Mouse (Mus musculus): ENCODE data around the gene Tex36.

The Tex36 gene

DNA sequence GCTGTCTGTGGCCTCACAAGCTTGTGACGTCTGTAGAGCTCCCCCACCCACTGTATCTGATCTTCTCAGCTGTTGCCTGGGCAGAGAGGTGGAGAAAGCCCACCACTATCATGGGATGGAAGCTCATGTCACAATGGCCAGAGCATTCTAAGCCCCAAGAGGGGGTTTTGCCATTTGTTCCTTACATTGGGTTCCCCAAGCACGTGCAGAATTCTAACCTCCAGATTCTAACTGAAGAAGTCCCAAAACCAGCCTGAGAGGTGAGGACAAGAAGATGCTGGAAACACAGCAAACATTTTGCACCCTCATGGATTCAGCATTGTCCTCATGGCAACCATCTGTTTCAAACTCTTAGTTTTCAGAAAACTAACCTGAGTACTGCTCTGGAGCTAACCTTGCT lies at the start of gene Tex36:
Tex36 (minus strand) TSS at position 101 of the 400 bp plus-strand sequence.
- DNase-seq (ENCODE audit: low read depth), result no peak

DNA sequence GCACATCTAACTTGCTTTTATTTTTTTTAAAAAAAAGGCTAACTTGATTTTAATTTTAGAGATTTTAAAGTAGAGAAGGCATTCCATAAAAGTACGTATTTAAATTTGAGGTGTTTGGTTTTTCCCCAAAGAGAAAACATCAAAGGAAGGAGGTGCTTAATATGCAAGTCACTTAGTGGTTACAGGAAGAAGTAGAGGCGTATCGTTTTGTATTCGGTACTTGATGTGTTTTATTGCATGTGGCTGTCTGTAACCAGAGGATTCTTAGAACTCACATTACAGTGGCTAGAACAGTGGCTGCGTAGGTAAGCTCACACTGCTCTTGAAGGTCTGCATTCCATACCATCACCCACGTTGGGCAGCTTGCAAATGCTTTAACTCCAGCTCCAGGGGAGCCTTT lies 43.8 kb upstream of the Tex36 start:
- peak; percentile 31 for DNase-seq (ENCODE audit: low read depth)

DNA sequence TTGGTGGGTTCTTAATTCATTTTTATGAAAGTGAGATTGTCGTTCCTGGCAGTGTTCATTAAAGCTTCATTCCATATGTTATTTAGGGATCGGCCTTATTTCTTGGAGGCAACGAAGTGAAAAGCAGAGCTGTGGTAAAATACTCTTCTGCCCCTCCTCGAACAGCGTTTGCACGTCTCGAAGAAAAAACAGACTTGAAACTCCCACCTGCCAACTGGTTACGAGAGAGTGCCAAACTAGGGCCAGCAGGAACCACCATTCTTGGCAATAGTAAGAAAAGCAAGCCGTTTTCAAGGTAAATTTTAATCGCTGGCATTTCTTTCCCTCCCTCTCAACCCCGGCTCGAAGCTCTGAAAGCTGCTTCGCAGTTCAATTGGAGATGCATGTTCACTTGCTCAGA lies 36.9 kb upstream of the Tex36 start:
- DNase-seq (ENCODE audit: low read depth), result no peak

DNA sequence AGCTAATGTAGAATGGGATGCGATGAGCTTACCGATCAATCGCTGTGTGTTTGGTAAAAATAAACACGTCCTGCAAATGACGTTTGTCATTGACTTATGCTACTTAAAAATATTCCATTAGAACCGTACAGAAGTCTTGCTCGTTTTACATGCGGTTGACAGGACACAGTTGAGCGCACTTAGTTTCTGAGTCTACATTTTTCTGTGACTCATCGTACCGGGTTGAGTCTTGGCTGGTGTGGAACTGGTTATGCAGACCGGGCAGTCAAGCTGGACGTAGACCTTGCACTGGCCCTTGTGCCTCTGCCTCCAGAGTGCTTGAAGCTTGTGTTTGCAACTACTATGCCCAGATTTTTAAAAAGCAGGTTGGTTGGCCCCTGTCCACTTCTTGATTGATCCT lies 36.3 kb upstream of the Tex36 start:
- DNase-seq (ENCODE audit: low read depth), result no peak

DNA sequence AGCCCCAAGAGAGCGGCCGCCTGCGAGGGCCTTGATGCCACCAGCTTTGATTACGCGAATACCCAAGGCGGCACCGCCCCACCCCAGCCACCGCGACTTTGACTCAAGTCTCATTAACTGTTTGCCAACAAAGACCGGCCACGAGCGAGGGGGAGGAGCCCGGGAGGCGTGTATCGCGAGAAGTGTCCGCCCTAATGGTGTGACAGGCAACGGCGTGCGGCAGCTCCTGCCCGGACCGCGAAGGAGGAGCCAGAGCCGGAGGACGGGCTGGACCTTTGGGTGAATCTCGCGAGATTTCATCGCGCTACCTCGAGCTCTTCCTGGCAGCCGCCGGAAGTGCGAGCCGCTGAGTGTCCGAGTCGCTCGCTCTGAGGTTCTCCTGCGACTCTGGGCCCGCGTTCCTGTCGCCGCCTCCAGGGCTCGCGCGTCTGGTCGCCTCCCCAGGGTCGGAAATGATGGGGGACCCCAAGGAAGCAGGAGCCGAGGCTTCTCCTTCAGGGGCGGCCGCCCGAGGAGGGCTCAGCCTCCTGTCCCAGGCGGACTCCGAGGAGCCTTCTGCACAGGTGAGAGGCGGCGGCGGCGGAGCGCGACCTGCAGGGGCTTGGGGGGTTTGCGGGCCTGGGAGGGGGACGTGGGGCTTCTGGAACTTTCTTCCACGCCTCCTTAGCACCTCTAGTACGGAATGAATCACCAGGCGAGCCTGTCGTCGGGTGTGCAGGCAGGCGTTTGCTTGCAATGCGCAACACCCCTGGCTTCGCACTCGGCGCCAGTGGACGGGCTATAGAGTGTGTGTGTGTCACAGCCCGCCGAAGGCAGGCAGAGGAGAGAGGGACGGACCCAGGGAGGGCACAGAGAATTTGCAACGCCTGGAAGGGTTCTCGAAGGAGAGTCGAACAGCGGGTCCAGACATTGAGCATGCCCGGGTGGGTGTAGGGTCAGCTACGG lies 35.7 kb upstream of the Tex36 start, which contains the start of gene Edrf1:
Edrf1 (plus strand) TSS at position 183 of the 945 bp plus-strand sequence.
- DNase-seq (ENCODE audit: low read depth), result peak; percentile 99

DNA sequence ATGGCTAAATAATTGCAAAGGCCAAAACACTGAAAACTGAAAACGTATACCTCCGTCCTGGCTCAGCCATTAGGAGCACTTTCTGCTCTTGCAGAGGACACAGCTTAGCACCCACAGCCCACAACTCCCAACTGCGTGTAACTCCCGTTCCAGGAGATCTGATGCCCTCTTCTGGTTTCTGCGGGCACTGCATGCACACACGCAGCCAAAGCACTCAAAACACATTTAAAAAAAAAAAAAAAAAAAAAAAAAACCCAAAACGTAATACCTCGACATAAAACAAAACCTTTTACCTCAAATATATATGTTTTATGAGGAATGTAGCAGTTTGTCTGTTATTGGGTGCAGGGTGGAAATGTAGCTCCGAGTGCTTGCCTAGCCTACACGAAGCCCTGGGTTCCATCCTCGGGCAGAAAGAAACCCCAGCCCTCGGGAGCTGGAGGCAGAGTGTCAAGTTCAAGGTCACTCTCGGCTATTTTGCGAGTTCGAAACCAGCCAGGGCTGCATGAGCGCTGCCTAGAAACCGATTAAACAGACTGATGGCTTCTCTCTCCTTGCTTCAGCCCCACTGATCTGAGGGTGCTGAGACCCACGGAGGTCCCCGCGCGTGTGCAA lies 34.9 kb upstream of the Tex36 start:
- peak; percentile 93 for DNase-seq (ENCODE audit: low read depth)

DNA sequence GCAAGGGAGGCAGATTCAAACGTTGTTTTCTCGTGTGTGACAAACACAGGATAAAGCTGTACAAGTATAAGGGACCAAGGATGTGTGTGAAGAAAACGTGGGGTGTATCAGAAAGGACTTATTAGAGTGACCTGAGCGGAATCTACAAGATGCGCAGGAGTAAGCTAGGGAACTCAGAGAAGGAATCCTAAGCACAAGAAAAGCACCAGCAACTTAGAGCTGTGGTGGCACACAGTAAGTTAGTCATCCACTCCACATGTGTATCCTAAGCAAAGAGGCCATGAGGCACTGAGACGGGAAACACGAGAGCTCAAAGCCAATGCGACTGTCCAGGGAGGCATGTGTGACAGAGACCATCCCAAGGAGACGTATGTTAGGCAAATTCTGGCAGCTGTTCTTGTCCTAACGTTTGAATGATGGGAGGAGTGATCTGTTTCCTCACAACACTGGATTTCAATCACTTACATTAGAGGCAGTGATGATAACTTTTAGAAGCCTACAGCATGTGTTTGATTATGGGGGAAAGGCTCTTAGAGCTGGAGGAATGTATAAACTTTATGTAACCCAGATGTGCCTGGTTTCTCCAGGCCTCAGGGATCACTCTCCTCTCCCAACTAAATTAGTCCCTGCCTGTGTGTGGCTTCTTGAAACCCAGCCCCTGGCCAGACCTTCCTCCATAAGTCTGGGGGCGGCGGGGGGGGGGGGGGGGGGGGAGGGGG lies 33.1 kb upstream of the Tex36 start:
- no peak for DNase-seq (ENCODE audit: low read depth)

DNA sequence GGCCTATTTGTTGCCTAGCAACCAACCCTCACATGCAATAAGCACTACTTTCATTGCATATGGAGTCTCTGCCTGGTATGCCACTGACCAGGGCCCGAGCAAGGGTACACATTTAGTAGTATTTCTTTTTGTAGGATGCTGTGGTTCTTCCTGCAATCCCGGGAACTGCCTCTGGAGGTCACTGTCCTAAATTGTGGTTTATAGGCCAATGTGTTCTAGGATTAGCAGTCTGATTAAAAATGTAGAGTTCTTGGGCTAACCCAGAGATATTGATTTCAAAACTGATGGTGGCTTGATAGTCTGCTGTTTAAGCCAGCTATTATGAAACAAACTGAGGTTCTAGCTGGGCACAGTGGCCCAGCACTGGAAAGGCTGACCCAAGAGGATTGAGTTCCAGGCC lies 30.5 kb upstream of the Tex36 start:
- peak; percentile 77 for DNase-seq (ENCODE audit: low read depth)

DNA sequence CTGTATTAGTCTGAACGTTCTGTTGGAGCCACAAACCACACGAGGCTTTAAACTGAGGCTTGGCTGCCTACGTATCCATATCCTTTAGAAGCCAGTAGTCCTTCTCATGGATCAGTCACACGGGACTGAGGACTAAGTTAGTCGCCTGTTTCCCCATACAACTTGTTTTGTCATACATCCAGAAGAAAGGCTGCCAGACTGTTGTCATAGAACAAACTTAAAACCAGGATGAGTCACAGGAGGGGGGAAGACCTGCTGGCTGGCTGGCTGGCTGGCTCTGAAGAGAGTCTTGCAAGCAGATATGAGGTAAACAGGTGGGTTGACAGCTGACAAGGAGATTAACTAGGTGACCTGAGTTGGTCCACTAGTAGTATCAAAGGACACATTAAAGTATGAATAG lies 28.9 kb upstream of the Tex36 start:
- no peak for DNase-seq (ENCODE audit: low read depth)

DNA sequence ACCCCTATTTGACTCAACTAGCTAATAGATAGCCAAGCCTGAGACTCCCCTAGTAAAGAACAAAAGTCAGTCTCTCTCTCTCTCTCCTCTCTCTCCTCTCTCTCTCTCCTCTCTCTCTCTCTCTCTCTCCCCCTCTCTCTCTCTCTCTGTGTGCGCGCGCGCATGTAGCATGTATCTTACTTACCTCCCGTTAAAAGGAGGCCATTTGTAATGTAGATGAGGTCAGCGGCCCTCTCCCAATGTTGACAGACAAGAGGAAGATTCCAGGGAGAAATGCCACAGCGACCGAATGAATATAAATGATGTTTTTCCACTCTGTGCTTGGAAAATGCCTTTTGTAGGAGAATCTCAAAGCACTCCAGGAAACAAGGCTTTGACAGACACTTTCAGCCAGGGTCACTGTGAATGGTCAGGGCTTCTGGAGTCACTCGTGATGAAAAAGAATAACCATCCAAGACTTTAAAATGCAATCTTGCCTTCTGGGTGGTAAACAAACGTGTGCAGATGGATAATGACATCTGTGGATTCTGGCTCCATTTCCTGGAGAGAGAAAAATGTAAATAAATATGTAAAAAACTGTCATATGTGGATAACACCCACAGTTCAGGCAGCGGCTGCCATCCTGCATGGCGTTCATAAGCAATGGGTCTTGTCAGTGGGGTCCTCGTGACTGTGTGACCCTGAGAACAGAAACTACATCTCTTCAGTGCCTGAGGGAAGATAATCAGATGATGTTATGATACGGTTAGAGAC lies 25.4 kb upstream of the Tex36 start:
- DNase-seq (ENCODE audit: low read depth), result no peak

DNA sequence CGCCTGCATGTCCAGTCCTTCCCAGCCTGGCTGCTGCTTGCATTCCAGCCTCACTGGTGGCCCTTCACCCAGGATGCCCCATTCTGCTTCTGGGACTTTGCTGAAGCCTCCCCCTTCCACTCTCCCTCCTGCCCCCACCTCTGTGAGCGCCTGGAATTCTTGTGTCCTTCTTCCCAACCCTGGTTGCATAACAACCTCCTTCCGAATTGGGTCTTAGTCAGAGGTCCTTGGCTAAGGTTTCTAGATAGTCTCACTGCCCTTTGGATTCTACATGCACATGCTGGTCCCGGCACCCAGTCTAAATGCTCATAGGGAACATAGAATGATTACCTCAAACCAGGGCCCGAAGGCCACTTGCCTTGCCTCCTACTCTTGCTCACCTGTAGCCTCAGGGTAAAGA lies 21.3 kb upstream of the Tex36 start:
- DNase-seq (ENCODE audit: low read depth), result no peak

DNA sequence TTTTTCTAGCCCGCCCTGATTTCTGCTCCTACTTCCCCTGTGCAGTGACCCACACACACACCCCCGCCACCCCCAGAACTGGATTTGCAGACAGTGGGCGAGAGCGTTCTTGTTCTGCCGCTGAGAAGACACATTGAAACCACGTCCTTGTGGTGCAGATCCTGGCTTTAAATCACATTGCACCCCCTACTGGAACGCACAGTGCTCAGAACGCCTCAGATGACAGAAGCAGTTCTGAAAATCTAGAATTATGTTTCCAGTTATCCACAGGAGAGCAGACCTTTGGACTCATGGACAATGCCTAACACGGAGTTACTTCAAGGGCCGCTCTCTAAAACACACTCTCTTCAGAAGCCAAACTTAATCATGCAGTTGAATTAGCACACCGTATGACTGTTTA lies 18.8 kb upstream of the Tex36 start:
- DNase-seq (ENCODE audit: low read depth), result no peak

DNA sequence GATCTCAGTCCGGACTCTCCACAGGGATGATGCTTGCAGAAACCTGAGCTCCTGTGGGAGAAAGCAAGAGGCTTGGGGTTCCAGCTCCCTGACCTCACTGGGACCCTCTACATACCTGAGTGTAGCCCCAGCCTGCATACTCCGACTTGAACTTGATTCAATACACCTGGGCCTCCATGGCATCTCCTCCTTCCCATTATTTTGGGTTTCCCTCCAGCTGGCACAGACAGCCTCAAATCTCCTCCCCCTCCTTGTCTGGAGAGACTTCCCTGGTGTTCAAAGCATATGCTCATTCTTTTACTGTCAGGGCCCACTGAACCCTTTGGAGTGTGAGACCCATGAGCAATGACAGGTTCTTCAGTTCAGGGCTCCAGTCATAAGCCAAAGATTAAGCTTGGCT lies 11.0 kb upstream of the Tex36 start:
- no peak for DNase-seq (ENCODE audit: low read depth)

DNA sequence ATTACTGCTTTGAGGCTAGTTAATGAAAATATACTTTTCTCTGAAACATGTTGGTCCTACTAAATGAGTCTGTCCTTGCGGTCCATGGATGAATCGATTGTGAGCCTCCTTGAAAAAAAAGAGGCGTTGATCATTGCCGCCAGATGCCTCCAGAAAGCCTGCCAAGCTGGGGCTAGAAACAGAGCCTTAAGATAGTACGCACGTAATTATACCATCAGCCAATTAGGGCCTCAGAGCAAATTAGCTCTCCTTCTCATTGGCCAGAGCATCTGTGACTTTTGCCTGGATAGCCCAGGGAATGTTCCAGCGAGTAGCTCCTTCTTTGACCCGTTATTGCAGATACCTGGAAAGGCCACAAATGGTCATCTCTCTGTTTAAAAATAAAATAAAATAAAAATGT lies 7.6 kb upstream of the Tex36 start:
- DNase-seq (ENCODE audit: low read depth), result no peak

DNA sequence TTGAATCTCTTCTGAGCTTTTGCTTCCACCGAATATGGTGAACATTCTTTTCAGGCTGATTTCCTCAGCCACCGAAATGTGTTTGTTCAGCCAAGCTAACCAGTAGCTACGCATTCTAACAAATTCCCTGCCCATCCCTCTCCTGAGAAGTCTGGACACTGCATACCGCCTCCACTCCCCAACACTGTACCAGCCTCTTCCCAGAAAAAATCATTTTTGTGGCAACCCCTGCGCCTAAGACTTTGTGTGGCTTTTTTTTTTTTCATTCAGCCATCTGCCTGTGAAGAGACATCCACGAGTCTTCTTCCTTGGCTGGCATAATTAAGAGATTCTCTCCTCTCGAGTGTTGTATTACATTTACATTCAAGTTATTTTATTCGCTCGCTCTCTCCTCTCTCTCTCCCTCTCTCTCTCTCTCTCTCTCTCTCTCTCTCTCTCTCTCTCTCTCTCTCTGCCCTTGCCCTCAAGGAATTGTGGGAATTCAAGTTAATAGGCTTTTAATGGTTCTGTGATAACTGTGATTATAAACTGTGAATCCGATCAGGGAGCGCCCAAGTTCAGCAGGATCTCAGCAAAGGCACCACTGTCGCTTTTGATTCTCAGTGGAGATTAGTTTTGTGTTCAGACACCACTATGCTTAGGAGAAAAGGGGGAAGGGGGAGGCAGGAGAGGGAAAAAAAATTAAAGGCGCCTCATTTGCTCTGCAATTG lies 6.8 kb upstream of the Tex36 start:
- DNase-seq (ENCODE audit: low read depth), result no peak

DNA sequence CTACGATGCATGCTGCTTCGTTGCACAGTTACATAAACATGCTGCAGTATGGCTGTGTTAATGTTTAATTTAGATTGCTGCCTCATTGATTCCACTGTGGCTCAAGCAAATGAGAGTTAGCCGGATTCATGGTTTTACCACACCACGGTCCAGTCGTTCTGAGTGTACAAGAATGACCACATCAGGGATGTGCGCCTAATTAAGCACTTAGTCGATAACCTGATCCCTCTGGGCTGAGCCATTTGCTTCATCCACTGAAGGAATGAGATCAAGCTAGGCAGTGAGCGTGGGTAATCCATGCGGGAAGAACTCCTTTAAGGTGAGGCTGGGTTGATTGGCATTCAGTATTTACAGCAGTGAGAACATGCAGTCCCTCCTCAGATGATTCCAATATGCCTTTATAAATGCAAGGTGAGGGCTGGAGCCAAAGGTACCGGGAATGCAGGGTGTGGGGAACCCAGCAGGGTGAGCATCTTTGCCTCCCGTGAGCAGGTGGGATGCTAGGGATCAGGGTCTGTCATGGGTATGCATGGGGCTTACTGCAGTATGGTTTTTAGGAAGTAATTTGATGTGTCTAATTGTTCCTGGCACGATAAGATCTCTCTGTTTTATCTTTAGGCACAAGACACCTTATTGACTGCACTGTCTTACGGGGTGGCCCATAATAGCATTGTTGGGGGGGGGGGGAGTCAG lies 6.1 kb upstream of the Tex36 start:
- no peak for DNase-seq (ENCODE audit: low read depth)

DNA sequence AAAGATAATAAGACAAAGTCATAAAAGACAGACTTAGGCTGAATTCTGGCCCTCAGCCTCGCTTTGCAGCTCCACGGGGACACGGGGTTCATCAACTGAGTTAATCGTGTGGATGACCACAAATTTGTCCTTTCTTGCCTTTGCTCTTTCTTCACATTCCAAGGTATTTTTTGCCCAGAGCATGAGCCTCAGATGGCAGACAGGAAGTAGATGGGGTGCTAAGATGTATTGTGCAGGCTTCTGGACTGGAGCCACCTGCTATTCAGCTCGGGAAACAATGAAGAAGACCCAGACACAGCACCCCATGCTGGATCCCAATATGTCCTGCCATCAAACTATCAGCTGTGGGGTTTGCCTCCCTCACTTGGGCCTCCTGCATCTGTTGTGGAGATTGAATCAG lies 5.4 kb upstream of the Tex36 start:
- no peak for DNase-seq (ENCODE audit: low read depth)

DNA sequence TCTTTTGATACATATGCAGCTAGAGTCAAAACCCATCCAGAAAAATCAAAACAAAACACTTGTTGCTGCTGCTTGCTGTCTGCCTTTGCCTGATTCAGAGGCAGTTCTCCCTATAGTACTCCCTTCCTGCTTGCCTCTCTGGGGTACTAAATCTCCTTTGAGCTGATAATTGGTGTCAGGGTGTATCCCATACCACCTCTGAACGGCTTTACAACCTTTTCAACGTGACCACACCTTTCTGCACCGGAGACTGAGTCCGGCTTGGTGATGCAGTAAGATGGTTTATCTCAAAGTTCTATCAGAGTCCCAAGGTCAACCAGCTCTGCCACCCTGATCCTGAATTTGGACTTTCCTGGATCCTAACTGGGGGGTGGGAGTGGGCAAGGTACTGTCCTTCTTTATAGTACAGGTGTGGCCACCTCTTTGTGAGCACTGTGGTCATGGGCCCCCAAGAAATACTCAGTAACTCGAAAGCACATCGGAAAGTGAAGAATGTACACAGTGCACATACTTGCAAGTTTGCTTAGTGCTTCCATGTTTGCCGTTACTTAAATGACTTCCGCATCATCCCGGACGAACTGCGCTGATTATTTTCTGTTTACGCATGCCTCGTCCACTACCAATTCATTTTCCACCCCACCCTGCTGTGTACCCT lies 2.6 kb upstream of the Tex36 start:
- DNase-seq (ENCODE audit: low read depth), result no peak

DNA sequence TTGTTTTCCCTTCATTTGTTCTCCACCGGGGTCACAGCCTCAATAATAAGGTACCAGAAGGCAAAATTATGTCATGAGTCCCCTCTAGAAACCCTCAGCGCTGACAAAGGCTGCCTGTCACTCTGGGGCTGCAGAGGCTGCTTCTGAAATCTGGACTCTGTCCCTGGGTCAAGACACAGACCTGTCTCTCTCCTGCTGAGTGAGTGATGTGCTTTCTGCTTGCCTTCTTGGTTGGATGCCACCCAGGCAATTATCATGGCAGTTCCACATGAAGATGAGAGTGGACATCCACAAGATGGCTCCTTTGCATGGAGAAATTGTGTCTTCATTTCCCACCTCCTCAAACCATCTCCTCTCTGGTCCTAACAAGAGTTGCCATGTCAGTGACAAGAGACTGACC lies 1.2 kb upstream of the Tex36 start:
- DNase-seq (ENCODE audit: low read depth), result no peak

DNA sequence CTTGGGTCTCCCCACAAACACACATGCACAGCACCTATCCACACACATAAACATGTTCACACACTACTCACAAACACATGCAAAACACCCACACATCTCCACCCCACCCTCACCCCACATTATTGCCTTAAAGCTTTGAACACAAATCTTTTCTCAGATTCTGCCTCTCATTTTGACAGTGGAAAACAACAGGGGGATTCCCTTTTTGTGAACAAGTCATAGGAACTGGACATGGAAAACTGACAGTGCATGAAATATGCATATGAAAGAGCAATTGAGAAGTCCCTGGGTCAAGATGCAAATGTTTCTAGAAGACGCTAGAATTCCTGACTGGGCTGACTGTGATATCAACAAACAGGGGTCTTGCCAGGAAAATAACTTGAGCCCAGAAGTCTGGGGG lies 1.4 kb downstream of the Tex36 start:
- DNase-seq (ENCODE audit: low read depth), result no peak
